Mouse (Mus musculus) kidney, postnatal 36 days (tissue): ENCODE measurements around the gene Cyp2c67.
"Not testable (repeated sequence)": the region's sequence is repeated elsewhere in the genome, so short reads cannot be mapped to it uniquely, and the experiment has no call there.

Experiments
- DNase-seq, 2 experiments: peaks; one replicate each; pipeline ENCODE4 v3.0.0; 2021 to 2022; ENCODE audit warnings: mixed read lengths in 2 of 2

The Cyp2c67 gene

DNA sequence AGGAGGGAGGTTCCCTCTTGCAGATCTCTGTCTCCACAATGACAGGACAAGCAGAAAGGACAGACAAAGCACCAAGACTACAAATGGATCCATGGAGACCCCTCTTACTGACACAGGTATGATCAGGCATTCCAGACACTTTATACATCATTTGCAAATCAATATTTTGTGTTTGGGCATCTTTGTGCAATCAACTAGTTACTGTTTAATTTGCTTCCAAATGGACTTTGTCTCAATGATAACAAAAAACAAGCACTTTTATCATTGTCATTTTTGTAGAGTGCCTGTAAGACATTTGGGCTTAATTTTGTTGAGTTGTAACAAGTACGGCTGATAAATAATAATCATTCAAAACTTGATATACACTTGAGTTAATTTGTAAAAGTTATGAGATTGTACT, at the start of gene Cyp2c67:
TSS of gene Cyp2c67 (minus strand) at position 114 of the 400 bp plus-strand sequence.
- no peak for DNase-seq

DNA sequence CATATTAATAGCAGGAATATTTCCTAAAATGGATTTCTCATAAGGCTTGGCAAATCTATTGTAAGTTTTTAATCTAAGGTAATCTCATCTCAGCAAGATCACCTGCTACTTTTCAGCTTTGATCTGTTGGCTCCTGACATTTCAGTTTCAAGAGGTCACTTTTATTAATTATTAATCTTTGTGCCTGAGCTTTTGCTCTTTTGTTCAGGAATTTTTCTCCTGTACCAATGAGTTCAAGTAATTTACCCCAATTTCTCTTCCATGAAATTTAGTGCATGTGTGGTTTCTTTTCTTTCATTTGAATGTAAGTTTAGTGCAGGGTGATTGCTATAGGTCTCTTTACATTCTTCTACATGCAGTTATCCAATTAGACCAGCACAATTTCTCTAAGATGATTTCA, 16.8 kb upstream of the Cyp2c67 start:
- peak in 1 of 2 experiments; percentile 12 for DNase-seq

- DNase-seq, result no peak
These were observed 3.5 kb upstream of the Cyp2c67 start for GRCm38 (mm10) chr19:39652381-39652780.

DNA sequence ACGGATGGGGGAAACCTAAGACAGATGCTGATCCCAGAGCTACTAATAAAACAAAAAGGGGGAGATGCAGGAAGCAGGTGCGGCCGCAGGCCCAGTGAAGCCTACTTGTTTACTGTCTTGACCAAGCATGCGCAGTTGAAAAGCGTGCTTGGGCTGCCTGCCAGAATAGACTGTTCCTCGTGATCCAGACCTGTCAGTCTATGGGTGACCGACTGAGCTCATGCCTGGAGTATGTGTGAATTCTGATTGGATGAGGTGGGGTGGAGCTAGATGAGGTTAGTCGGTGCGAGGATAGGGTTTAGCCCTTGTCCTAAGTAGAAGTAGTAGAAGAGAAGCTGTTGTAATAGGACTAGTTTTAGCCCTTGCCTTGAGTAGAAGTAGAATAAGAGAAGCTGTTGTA, 1.3 kb downstream of the Cyp2c67 start:
- DNase-seq, result no peak

DNA sequence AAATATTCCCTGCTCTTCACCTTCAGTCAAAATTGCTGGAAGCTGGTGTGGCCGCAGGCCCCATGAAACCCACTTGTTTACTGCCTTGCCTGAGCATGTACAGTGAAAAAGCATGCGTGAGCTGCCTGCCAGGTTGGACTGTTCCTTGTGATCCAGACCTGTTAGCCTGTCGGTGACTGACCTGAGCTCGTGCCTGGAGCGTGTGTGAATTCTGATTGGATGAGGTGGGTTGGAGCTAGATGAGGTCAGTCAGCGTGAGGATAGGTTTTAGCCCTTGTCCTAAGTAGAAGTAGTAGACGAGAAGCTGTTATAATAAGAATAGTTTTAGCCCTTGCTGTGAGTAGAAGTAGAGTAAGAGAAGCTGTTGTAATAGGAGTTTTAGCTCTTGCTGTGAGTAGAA, 4.3 kb downstream of the Cyp2c67 start:
- DNase-seq, result not testable (repeated sequence)
